Mouse (Mus musculus) lung, postnatal 25 days (tissue): Measurements from ENCODE around the gene Irf2.

ENCODE experiments used
- DNase-seq: peaks from one replicate; pipeline ENCODE4 v3.0.0; 2022; ENCODE audit warnings: low spot score

The Irf2 gene

DNA sequence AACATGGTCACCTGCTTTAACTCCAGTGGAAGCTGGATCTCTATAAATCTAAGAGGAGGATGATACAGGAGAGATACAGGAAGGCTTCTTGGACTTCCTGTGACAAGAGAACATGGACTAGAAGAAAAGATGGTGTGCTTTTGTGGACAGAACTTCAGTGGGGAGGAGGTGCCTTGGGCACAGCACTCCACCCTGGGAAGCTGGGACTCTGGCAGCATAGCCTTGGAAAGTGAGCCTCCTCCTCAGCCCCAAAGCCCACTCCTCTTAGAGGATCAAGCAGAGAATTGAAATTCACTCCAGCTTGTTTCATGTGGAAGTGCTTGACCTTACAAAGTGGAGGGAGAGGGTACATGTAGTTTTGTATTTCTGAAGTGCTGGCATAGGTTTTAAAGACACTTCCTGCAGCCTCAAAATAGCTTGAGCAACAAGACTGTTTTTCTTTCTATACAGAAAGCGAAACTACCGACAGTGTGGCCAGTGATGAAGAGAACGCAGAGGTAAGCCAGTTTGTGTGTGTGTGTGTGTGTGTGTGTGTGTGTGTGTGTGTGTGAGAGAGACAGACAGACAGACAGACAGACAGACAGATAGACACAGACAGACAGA lies 104.9 kb downstream of the Irf2 start:
- peak; percentile 62 for DNase-seq

- DNase-seq: peak; percentile 87
These were observed 105.6 kb downstream of the Irf2 start for GRCm38 (mm10) chr8:46844974-46845774.

DNA sequence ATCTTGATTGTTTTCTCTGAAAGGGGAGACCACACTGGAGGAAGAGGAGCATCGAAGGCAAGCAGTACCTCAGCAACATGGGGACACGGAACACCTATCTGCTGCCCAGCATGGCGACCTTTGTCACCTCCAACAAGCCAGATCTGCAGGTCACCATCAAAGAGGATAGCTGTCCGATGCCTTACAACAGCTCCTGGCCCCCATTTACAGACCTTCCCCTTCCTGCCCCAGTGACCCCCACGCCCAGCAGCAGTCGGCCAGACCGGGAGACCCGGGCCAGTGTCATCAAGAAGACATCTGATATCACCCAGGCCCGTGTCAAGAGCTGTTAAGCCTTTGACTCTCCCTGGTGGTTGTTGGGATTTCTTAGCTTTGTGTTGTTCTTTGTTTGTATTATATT lies 106.4 kb downstream of the Irf2 start:
- no peak for DNase-seq

DNA sequence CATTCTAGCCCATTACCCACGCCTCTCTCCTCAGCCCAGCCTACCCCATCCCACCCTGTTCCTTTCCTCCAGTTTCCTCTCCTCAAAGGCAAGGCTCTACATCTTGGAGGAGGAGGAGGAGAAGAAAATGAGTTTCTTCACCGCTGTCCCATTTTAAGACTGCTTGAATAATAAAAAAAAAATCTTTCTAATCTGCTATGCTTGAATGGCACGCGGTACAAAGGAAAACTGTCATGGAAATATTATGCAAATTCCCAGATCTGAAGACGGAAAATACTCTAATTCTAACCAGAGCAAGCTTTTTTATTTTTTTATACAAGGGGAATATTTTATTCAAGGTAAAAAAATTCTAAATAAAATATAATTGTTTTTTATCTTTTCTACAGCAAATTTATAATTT lies 107.4 kb downstream of the Irf2 start:
- DNase-seq: no peak

DNA sequence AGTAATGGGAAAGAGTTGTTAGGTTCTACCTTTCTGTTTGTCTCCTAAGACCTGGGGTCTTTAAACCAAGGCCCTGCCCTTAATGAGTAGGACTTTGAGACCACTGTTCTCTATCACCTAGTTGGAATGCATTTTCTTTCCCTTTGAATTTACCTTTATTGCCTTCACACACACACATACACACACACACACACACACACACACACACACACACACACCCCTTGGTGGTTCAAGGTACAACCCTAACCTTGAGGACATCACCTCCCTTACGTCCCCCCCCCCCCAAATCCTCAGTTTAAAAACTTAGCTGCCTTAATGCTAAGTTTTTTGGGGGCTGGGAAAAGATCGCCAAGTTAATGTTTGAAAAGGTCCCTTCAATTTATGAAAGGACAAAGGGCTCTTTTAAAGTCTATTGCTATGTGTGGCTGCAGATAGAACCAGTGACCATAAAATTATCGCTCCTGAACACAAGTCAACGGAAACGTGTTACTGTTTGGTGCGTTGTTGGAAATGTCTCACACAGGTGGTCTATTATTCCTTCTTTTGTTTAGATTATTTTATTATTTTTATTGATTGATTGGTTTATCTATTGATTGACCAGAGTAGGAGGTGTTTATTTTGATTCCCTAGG lies 108.6 kb downstream of the Irf2 start:
- DNase-seq: no peak

DNA sequence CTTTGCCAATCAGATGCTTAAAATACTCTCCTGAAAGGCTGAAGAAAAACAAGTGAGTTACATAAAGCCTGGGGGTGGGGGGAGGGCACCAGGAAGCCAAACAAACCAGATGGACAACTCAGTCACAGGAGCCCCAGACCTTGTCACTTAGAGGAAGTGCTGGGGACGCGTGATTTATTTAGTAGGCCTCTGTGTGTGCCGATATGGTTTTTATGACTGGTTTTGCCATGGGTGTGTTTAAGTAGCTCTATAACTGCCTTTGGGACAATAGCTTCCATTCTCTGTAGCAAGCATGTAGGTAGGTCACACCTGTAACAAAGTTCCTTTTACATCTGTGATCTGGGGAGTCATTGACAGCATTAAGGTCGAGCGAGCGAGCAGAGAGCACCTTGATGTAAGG lies 109.4 kb downstream of the Irf2 start:
- peak; percentile 53 for DNase-seq

- no peak for DNase-seq
These were observed 109.9 kb downstream of the Irf2 start for GRCm38 (mm10) chr8:46849458-46849857.

DNA sequence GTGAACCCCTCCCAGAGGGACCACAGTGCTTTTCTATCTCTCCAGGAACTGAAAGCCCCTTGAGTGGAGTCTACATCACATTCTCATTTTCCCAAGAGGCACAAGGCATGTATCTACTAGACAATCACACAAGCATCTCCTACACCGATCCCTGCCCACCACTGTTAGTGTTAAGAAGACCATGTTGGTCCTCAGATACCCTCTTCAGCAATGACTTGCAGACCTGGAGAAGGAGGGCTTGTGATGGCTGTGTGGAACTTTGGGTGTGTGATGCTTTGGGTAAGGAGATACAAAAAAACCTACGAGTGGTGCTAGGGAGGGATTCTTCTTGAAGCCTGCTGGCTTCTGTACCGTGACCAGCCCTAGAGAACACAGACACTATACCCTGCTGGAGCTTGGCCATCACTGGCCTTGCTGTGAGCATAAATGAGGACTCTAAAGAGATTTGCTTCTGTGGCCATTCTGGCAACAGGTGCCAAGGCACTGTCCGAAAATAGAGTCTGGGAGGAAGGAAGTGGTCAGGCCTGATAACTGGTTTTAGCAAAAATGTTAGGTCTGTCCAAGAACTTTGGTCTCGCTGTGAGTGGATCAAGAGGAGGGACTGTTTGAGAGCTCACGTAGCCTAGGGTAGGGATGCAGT lies 110.8 kb downstream of the Irf2 start:
- no peak for DNase-seq

- DNase-seq: peak; percentile 66
These were observed 112.0 kb downstream of the Irf2 start for GRCm38 (mm10) chr8:46851560-46851959.

GRCm38 (mm10) chr8:46852377-46852776 lies 112.8 kb downstream of the Irf2 start:
- no peak for DNase-seq

GRCm38 (mm10) chr8:46859164-46859846 lies 119.8 kb downstream of the Irf2 start:
- DNase-seq: peak; percentile 45

DNA sequence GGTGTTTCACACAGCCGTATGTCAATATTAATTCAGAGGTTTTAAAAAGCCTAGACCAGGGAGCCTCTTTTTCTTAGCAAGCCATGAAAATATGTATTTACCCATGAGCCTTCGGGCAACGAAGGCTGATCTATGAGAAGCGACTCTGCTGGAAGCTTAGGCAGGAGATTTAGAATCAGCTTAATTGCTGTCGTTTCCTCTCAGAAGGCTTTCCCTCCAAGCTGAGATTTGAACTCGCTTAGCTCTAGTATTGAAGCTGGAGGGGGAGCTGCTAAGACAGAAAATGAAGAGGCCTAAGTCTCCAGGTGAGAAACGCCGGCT lies 120.3 kb downstream of the Irf2 start:
- DNase-seq: no peak

- DNase-seq: no peak
These were observed 123.0 kb downstream of the Irf2 start for GRCm38 (mm10) chr8:46862508-46862907.

GRCm38 (mm10) chr8:46865428-46865827 lies 125.9 kb downstream of the Irf2 start:
- DNase-seq: no peak

GRCm38 (mm10) chr8:46867440-46867839 lies 127.9 kb downstream of the Irf2 start:
- DNase-seq: no peak

DNA sequence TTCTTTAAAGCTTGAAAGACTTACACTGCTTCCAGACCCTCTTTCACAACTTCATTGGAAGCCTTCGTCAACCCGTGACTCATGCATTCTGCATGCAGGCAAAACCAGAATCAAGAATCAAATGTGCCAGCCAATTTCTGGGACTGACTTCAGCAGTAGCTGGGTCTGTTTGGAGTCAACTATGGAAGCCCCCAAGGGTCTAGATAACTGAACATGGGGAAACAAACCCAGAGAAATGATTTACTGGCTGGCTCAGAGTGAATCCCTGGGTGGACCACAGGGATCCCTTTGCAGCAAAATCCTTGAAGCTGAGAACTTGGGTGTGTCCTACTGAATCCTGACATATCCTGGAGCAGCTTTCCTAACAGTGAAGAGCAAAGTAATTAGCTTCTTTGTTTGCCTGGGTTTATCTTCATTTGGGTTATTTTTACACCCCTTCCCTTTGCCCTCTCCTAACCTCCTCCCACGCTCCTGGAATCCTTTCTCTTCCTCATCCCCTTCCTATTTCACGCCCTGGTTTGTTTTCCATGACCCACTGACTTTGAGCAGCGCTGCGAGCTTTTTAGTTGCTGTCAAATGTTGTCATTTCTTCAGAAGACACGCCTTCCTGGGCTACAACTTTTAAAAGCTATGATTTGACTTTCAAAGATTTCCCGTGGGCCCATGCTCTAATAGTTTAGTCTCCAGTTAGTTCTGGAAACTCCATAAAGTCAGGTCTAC lies 129.0 kb downstream of the Irf2 start:
- peak; percentile 86 for DNase-seq

DNA sequence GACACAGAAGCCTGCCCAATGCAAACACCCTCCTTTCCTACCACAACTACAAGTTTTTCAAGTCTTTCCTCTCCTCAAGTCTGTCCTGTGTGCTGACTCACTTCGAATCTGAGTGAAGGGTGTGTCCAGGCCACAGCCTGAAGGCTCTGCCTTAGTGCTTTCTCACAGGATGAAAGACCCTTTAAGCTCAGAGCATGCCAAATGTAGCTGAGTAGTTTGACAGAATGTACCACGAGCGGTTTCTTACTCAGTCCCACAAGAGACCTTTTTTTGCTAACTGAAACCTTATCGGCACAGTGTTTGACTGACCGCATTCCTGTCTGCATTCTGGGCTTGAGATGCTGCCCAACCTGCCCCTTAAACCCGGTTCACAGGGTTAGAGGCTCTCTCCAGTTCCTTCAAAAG lies 130.0 kb downstream of the Irf2 start:
- DNase-seq: peak; percentile 71

DNA sequence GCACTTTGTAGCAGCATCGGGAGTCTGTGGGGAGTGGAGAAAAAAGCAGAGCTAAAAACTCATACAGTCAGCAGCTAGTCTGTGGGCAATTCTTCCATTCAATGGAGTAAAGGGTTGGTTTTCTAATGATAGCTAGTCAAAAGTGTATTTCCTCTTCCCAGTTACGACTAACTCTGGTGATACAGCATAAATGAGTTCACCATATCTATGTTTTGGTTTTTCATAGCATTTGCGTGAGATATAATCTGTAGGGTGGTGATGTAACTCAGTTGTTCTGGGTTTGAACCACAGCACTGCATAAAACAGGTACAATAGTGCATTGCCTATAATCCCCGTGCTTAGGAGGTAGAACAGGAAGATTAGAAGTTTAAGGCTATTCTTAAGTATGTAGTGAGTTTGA lies 131.6 kb downstream of the Irf2 start:
- no peak for DNase-seq

DNA sequence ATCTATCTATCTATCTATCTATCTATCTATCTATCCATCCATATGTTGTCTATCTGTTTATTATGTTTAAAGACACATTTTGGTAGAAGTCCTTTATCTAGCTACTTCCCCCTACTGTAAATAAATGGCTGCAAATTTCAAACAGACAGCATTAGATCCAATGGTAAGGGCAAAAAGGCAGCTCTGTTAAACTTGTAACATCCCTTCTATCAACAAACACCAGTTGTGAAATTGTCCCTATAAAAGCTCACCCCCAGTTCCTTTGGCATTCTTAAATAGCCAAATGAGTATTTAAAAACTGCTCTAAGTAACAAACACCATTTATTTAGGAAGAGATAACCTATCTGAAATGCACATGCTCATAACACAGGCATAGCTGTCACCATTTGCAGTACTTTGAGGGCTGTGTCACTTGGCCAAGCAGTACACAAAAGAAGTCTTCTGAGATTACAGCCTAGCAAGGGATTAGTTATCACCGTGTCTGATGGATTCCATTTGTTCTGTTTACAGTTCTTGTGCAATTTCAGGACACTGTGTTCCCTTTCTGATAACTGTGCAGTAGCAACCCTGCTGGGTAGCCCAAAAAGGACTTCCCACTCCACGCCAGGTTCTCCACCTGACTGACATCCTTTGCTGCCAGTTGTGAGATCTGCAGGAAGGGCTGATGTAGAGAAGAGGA lies 136.2 kb downstream of the Irf2 start:
- peak; percentile 77 for DNase-seq

GRCm38 (mm10) chr8:46881348-46881747 lies 141.8 kb downstream of the Irf2 start:
- no peak for DNase-seq

DNA sequence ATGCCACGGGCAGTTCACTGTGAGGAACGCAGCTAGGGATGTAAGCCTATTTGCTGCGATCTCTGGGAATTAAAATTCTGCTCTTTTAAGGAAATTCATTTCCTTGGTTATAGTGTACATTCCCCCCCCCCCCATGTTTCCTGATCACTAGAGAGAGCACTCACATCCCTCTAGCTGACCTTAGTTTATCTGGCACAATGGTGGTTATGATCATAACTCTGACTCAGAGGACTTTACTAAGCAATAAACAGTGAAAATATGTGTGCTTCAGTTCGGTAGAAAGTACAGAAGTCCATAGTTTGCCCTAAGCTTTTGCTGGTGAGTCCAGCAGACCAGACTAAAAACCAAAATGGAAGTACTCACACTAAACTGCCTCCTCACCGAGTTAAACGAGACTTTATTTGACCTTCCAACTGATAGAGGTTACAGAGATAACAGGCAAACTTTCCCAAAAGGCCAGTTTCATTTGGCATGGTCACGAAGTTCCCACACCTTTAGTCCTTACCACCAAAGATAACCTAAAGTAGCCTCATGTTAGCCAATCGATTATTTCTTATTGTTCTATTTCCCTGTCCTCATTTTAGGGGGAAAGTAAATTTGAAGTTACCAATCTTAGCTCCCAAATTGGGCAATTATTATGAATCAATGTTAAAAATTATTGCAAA lies 142.4 kb downstream of the Irf2 start:
- DNase-seq: no peak
